Mouse (Mus musculus): ENCODE data around the gene Shisa7.

- TF ChIP-seq CTCF (IDR thresholded peaks at IDR 0.05; ENCODE audit: insufficient read depth, low read length) (no peak), POLR2A (IDR thresholded peaks at IDR 0.05; ENCODE audit: borderline replicate concordance, extremely low read depth, low read depth, low read length) (no peak)
Observed at GRCm38 (mm10) chr7:4843604-4844244, 772 bp downstream of the Shisa7 start.
